Mouse (Mus musculus) C2C12 (cell line): ENCODE results near the gene Smim15.

Source experiments
- CTCF ChIP-seq: IDR thresholded peaks from one replicate; pipeline ENCODE4 v1.5.1; 2011; ENCODE audit not compliant: control insufficient read depth, insufficient read depth, insufficient read length
- MYOD1 ChIP-seq: IDR thresholded peaks from one replicate; pipeline ENCODE4 v1.6.1; 2011; ENCODE audit warnings: low read depth; ENCODE audit not compliant: control insufficient read depth, insufficient read length
- MYOG ChIP-seq: IDR thresholded peaks from one replicate; pipeline ENCODE4 v1.6.1; 2011; ENCODE audit not compliant: control insufficient read depth, insufficient read length; ENCODE audit errors: extremely low read depth
- USF1 ChIP-seq: IDR thresholded peaks from one replicate; pipeline ENCODE4 v1.6.1; 2011; ENCODE audit warnings: low read depth, mild to moderate bottlenecking, control low read depth, moderate library complexity

DNA sequence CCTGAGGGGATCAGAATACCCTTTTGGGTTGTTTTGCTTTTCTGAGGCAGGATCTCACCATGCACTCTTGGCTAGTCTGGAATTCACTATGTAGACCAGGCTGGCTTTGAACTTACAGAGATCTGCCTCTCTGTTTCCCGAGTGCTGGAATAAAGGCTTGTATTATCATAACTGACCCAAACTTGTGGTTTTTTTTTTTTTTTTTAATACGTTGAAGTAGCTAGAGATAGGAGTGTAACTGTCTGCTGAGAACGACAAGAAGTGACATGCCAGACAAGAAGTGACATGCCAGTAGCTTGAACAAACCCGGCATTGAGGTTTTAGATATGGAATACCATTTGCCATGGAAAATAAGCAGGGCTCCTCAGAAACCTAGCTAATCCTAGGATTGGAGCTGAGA is 11.5 kb upstream of the Smim15 start:
- no peak for TF ChIP-seq CTCF
- no peak for TF ChIP-seq USF1
- no peak for TF ChIP-seq MYOG
- no peak for TF ChIP-seq MYOD1
